Mouse (Mus musculus): ENCODE data around the gene Ahr. TPM values are rescaled to one million over a fixed set of nuclear protein-coding genes. Genes with fewer than 3 reads are reported as not detected.

Gene Ahr
- 1 to 10 TPM; 7.4 to 8.0 TPM for total RNA-seq (2021)
- long read RNA-seq, experiment 1, full-length matches to known transcripts, result 10 of 10 reads
- long read RNA-seq, experiment 1, partial matches to known transcripts, result 0 of 10 reads
- long read RNA-seq, experiment 1, other reads (novel, unspliced or antisense), result 0 of 10 reads
- long read RNA-seq, experiment 2, full-length matches to known transcripts, result 12 of 15 reads
- long read RNA-seq, experiment 2, partial matches to known transcripts, result 3 of 15 reads
- long read RNA-seq, experiment 2, other reads (novel, unspliced or antisense), result 0 of 15 reads

DNA sequence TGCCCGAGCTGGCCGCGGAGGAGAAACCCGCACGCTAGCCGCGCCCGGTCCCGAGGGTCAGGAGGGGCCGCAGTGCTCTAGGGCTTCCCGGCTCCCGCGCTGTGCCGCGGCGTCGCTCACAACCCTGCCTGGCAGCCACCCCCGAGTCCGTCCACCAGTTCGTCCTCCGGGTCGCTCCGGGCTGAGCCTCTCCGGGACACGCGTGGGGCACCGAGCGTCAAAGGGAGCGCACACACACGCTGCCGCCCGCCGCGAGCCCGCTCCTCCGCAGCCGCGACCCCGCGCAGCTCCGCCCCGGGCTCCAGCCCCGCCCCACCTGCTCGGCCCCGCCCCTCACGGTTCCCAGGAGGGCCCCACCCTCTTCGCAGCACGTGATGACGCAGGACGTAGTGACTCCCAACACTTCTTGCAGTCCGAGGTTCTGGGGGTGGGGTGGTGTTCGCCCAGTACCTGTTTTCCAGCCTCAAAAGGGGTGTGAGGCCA is at the start of gene Ahr:
Ahr (minus strand) TSS at position 285 of the 483 bp plus-strand sequence.
- DNase-seq (ENCODE audit: low spot score in 2 of 2), result peak; percentile 46 to 75

DNA sequence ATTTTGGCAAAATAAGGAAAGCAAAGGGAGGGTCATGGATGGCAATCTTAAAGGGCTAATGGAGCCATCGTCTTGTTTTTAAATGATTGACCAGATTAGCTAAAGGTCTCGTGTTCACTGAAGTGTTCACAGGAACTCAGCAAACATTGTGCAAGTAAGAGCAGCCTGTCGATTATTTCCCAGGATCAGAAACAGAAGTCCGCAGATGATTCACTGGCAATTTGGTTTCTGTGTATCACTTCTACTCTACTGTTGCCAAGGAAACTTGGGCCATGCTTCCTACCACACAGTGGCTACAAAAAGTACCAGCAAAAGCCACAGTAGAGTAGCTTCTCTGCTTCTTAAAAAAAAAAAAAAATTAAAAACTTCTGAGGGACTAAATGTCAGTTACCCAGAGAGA is 44.0 kb upstream of the Ahr start:
- no peak for DNase-seq (ENCODE audit: low spot score in 2 of 2)

DNA sequence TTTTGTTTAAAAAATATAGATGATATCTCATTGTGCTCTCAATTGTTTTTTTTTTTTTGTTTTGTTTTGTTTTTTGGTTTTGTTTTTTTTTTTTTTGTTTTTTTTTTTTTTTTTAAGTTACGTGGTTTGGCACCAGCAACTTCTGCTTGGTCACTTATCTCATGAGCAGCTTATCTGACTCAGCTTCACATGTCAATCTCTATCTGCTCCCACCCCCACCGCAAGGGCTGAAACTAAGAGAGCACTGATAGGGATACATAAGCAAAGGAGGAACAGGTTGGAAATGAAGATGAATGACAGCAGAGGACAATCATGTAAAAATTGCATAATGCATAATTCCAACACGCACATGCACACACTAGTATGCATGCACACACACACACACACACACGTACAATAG is 41.3 kb upstream of the Ahr start:
- no peak for DNase-seq (ENCODE audit: low spot score in 2 of 2)

DNA sequence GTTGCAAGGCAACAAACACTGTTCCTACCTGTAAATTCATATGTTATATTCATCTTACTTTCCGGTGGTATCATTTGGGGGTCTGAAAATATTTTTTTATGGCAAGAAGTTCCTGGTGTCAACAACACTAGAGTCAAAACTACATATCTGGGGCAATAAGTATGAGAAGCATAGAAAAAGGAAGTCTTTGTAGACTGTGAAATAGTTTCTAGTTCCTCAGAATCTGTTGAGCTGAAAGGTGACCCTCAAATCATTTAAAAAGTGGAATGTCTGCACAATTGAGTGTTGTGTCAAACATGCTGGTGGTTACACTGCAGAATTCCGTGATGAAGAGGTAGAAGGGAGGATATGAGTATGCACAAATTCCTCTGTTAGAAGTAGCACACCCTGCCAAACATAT is 38.9 kb upstream of the Ahr start:
- no peak for DNase-seq (ENCODE audit: low spot score in 2 of 2)

DNA sequence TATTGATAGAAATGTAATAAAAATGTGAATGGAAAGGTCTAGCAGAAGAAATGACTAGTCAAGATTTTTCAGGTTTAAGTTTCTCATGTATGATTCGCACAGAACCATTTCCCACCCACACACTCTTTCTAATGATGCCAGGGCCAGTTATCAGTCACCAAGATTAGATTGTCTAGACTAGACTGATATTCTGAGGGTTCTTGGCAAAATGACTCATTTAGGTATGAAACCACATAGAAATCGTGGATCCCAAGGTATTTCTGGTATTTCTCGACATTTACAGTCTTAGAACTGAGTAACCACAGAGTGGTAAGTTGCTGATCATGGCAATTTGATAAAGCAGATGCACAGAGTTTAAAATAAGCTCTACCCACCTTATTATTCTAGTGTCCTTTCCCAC is 28.0 kb upstream of the Ahr start:
- DNase-seq (ENCODE audit: low spot score in 2 of 2), result no peak

DNA sequence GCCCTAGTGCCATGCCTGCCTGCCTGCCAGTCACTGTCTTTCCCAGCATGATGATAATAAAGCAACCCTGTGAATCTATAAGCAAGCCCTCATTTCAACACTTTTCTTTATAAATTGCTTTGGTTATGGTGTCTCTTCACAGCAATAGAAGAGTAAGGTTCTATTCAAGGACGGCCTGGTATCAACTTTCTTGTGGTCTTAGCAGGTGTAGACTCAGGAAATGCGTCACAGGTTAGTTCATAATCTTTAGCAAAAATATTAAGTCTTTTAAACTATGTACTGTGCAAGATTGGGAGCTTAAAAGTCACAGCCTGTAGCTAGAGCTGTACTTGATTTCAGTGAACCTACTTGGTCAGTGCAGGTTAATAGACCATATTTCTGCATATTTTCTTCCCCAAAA is 24.0 kb upstream of the Ahr start:
- no peak for DNase-seq (ENCODE audit: low spot score in 2 of 2)

DNA sequence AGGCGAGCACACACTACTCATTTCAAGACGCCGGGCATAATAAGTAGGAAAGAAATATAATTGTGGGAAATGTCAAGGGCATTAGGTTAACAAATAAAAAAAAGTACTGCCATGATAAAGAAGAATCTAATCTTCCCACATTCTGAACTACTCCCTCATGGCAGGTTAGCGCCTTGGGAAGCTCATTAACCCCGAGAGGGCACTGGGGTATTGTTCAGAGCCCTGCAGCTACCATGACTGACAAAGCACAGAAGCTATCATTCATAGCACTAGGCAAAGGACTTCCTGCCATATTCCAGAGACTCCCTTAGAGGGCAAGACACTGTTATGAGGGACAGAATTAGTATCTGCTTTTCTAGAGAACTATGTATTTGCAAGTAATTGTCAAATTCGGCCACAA is 21.1 kb upstream of the Ahr start:
- no peak for DNase-seq (ENCODE audit: low spot score in 2 of 2)

DNA sequence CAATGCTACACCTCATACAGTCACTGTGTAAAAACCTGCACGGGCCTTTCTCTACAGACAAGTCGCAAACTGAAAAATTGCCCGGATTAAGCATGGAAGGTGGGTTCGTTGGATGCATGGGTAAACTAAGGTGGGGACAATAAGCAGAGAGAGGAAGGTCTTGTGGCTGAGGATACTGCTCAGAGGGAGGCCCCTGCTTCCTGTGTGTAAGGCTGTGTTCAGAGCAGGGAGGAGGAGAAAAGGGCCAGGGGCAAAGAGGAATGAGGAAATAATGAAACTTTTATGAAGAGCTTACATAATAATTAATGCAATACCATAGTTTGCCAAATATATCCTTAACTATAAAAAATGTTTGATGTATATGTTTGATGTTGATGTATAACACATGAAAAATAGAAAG is 19.5 kb upstream of the Ahr start:
- DNase-seq (ENCODE audit: low spot score in 2 of 2), result no peak

DNA sequence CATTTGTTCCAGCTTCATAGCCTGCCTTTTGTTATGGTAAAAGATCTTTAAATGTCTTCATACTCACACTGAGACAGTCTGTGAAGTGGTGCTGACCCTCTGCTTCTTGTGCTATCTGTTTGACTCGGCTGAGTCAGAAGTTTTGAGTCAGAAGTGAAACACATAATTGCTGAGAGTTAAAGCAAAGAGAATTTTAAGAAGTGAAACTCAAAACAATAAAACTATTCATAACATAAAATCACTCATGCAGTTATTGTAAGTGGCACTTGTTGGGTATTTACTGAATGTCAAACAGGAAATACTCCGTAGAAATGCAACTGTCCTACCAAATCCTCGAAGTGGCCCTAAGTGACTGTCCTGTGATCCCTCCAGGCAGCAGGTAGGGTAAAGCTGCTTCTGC is 18.3 kb upstream of the Ahr start:
- no peak for DNase-seq (ENCODE audit: low spot score in 2 of 2)

DNA sequence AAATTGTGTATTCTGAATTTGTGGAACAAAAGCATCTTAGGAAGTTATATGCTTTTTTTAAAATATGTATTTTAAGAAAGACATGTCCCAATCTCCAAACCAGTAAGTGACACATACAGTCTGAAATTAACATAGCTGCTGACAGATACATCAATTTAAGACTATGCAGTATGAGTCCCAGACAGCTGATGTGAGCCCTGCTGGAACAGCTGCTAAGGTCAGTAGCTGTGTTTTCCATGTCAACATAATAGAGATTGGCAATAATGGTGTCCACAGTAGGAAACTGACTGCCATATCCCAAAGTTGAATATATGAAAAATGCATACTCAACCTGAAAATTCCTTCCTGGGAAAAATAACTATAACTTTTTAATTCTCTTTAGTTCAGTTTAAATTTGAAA is 15.5 kb upstream of the Ahr start:
- DNase-seq (ENCODE audit: low spot score in 2 of 2), result no peak

DNA sequence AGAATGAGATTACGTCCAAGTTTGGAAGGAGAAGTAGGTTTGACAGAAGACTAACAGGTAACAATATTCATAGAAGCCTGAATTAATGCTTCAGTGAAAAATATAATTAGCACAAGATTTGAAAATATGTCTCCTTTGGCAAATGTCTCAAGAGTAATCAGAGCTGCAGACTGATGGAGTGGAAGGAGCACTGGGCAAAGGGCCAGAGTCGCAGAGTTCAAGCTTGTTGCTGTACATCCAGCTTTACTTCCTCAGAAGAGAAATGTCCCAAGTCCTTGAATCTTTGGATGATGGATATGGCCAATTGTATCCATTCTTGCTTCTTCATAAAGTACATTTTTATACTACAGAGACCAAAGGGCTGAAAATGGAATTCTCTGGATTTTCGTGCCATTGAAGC is 8.0 kb upstream of the Ahr start:
- DNase-seq (ENCODE audit: low spot score in 2 of 2), result no peak

DNA sequence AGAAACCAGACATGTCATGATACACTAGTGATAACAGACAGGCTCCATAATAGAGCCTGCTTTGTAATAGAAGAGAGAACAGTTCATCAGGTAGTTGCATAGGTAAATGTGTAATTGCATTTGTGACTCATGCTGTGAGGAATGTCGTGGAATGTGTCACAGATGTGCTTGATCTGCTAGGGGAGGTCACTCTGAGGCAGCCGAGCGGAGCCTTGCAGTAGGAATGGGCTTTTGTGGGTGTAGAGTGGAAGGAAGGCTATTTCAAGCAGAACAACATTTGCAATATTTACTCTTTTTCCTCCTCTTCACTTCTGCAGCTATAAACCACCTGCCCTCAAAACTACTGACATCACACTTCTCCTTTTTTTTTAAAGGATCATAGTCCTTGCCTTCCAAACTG is 4.0 kb upstream of the Ahr start:
- DNase-seq (ENCODE audit: low spot score in 2 of 2), result no peak

DNA sequence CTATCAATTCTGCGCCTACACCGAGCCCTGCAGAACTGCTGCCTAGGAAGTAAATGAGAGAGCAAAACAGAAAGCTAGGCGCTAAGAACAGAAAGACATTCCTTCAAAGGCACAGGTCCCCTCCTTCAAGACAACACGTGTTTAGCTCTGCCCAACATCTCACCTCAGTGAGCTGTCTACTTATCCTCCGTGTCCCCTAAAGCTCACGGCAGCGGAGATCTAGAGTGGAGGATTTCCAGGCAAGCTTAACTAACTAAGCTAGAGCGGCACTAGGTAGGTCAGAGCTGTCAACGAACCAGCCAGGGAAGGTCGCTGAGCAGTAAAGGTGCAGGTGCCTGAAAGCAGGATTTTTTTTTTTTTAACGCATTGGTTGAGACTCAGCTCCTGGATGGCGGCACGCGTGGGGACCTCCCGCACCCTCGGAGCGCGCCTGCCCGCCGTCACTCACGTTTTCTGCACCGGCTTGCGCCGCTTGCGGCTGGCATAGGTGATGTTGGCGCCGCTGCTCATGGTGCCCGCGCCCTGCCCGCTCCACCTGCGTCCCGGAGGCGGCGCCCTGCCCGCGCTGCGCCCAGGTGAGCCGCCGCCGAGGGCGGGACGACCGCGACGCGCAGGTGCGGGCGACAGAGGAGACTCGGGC is 604 bp downstream of the Ahr start:
- DNase-seq (ENCODE audit: low spot score in 2 of 2), result peak in 1 of 2 experiments; percentile 13

DNA sequence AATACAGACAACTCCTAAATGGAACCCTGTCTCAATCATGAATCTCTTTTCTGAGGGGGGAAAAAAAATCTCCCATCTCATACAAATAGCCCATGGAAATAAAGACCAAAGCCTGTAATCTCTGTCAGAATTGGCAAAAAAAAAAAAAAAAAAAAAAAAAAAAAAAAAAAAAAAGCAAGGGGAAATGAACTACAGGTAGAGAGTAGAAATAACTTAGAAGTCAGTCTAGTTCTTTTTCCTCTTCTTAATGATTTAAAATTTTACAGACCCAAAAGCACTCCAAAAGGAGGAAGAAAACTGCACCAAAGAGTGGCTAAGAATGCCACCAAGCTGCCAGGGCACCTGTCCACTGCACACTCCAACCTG is 1.1 kb downstream of the Ahr start:
- no peak for DNase-seq (ENCODE audit: low spot score in 2 of 2)

DNA sequence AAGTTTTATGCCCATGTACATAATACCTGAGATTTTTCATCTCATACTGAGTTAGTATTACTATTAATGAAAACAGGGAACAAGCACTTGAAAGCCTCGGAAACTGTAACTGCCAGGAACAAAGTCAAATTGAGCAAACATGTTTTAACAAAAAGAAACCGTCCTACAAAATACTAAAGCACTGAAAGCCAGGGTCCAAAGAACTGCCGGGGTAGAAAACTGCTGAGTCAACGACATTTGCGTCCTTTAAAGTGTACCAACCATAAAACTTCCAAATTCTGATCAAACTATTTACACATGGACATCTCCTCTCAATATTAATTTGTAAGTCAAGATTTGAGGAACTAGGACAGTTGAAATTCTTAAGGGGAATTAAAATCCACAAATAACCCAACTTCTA is 1.7 kb downstream of the Ahr start:
- no peak for DNase-seq (ENCODE audit: low spot score in 2 of 2)

DNA sequence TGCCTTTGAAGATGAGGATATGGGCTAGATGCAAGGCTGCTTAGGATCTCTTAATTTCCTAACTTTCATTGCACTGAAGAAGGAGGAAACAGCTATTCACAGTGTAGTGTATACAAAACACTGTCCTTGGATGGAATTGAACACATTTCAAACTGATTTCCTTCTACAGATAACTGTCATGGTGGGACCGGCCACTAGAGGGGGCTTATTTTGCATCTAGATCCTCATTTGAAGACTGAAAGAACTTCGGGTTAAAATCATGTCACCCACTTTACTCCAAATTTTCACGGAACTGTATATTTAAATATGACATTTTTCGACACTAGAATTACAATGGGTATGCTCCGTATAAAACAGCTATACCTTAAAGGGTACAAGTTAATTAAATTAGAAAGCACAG is 2.7 kb downstream of the Ahr start:
- DNase-seq (ENCODE audit: low spot score in 2 of 2), result peak; percentile 21 to 70

DNA sequence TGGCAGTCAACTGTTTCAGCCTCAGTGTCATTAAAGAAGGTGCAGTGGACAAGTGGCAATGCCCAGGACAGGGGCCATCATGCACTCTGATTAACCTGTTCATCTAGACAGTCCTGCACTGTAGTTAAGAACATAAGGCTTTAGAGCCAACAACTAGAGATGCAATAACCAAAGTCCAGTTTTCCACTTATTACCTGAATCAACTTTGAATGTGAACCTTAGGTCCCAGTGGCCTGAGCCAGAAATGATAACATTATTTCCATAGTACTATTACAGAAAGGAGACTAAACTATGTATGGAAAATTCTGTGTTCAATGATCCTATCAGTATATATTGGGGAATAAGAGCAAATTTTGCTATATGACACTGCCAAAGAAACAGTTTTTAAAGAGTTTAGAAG is 4.3 kb downstream of the Ahr start:
- no peak for DNase-seq (ENCODE audit: low spot score in 2 of 2)

DNA sequence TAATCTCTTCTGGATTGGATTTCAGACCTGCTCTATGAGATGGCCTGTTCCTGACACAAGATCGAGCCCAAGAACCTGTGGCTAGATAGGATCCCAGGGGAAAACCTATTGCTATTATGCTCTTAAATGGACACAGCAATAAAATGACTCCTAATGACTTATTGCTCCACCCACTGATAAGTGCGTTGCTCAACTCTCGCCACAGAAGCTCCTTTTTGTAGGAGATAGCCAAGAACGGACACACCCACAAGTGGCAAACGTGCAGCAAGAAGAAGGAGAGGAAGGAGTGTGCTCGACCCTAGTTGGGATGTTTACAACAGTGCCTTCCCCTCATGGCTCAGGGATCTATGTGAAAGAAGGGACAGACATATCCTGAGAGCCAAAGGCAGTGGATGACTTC is 7.4 kb downstream of the Ahr start:
- DNase-seq (ENCODE audit: low spot score in 2 of 2), result no peak

DNA sequence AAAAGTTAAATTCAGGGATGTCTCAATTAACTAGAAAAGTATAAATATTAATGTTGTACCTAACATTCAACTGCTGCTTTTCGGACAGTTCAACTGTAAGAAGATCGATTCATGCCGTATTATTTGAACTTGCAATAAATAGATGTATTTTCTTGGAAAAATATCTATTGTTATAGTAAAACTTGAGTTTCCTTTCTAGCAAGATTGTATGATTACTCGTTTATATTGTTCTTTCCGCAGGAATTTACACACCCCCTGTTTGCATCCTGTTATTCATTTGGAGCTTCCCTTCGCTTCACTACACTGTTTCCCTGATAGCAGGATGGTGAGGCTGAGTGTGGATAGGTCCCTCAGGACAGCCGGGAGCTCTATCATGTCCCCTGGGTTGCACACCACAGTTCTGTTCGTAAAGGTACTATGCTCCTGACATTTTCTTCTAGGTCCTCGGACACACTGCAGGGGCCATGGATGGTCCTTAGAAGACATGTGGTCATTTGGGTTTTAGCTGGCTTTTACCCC is 12.2 kb downstream of the Ahr start:
- no peak for DNase-seq (ENCODE audit: low spot score in 2 of 2)

DNA sequence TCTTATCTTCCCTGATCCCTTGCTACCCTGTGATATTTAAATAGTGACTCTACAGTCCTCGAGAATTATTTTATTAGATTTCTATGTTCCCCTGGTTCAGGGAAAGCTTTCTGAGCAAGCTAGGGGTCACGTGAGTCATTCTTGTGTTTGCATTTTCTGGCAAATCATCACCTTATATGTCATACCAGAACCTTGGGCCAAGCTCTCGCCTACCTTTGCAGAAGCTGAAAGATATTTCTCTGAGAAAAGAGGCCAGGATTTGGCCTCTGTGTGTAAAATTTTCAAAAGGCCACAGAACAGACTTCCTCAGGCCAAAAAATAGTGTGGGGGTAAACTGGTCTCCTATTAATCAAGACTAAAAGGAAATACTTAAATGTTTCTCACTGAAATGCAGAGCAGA is 19.2 kb downstream of the Ahr start:
- no peak for DNase-seq (ENCODE audit: low spot score in 2 of 2)

DNA sequence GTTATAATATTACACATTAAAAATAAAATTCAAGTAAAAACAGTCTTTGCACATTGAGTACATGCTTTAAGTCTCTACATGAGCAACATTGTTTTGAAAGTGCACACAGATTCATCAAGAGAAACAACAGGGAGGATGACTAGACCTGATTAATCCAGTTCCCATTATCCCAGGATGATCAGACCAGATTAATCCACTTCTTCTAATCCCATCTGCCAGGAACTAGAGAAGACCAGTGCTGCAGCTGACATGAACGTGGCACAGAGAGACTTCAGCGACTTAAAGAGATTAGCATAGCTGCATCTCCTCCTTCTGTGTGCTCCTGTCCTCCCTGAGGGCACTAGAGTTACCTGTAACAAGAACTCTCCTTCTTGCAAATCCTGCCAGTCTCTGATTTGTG is 20.2 kb downstream of the Ahr start:
- no peak for DNase-seq (ENCODE audit: low spot score in 2 of 2)

DNA sequence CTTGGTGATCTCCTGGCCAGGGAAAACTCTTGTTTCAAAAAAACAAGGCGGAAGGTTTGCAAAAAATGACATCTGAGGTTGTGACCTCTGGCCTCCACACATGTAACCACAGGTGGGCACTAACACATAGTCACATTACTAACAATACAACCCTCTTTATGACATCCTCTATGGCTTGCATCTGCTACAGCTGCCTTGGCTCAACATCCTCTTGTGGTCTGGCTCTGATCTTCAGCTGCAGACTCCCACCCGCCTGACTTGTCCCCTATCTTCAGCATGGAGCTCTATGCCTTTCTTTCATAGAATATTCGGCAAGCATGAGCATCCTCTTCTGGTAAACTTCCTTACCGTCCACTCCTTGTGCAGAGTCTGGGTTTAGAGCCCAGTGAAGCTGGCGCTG is 24.1 kb downstream of the Ahr start:
- DNase-seq (ENCODE audit: low spot score in 2 of 2), result no peak

DNA sequence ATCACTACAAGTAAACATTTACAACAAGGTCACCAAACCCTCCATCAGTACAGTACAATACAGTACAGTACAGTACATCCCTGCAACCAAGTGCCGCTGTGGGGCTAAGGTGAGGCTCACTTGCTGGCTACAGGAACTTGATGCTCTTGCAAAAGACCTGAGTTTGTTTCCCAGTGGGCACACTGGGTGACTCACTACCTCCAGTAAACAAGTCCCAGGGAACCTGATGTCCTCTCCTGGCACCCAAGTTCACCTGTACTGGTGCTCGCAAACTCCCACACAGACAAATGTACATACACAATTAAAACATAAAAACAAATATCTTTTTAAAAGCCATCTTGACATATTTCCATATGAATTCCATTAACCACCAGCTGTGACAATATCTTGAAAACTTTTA is 28.5 kb downstream of the Ahr start:
- DNase-seq (ENCODE audit: low spot score in 2 of 2), result no peak

All from gastrocnemius, postnatal 4 days (tissue).